Mouse (Mus musculus) right cerebral cortex, postnatal 36 days (tissue): Measurements from ENCODE around the gene Olfr524.

Source experiments
- DNase-seq, 2 experiments: peaks; one replicate each; pipeline ENCODE4 v3.0.0; 2022; ENCODE audit warnings: low spot score in 2 of 2, mixed read lengths in 1 of 2

The Olfr524 gene

DNA sequence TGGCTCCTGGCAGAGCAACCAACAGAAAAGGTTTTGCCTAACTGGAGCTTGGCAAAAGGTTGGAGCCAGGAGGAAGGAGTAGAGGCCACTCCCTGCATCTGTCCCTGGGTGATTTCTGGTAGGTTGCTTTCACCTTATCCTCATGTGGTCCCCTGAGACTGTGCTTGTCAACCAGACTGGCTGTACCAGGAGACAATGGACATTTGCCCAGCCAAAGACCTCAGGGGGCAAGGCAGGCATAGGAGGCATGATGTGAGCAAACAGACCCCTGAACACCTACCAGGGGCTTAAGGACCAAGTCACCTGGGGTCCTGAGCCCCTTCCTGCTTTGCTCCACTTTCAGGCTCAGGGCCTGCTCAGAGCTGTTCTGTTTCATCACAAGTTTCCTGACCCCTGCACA is at the start of gene Olfr524:
TSS of gene Olfr524 (minus strand) at position 101 of the 400 bp plus-strand sequence.
- no peak for DNase-seq

GRCm38 (mm10) chr7:140253780-140254299 is 48.1 kb upstream of the Olfr524 start:
- DNase-seq: no peak

GRCm38 (mm10) chr7:140247216-140247615 is 41.5 kb upstream of the Olfr524 start, which contains the start of gene 5830411N06Rik:
Gene 5830411N06Rik, plus strand, starts transcription at chr7:140247284.
- no peak for DNase-seq

GRCm38 (mm10) chr7:140233696-140234095 is 27.9 kb upstream of the Olfr524 start:
- DNase-seq: no peak

DNA sequence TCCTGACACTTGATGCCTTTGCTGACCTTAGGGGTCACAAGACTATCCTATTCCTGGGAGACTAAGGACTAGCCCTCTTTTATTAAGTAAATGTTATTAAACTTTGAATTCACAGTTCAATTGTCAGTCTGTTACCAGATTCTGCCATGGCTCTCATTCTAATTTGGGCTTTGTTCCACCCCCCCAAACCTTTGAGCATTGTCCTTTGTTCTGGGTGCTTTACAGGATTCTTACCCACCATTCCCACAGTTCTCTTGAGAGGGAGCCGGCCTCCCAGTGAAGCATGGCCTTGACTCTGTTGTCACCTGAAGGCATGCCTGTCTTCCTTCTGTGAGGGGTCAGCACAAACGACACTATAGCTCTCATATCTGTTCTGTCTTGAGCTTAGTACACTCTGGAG is 25.3 kb upstream of the Olfr524 start:
- no peak for DNase-seq

DNA sequence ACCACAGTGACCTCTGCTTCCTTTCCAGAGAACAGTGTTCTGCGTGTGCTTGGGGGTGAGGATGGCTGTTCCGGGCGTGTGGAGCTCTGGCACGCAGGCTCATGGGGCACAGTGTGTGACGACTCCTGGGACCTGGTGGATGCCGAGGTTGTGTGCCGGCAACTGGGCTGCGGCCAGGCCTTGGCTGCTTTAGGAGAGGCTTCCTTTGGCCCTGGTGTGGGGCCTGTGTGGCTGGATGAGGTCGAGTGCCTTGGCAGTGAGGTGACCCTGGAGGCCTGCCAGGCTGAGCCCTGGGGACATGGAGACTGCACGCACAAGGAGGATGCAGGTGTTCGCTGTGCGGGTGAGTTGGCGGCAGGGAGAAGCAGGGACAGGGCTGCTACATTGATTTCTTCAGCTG is 22.7 kb upstream of the Olfr524 start:
- no peak for DNase-seq

DNA sequence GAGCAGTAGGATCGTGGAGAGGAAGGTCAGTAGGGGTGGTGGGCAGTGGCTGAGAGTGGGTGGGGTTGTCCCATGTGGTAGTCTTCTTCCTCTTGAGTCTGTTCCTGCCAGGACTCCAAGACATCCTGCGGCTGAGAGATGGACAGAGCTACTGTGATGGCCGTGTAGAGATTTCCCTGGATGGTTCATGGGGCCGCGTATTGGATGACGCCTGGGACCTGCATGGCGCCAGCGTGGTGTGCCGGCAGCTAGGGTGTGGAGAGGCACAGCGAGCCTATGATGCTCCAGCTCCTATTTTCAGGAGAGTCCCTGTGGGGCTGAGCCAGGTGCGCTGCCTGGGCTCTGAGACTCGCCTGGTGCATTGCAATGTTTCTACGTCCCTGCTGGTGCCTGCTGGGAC is 18.4 kb upstream of the Olfr524 start:
- no peak for DNase-seq

- DNase-seq: no peak
Measured at GRCm38 (mm10) chr7:140220375-140220774, 14.6 kb upstream of the Olfr524 start.

DNA sequence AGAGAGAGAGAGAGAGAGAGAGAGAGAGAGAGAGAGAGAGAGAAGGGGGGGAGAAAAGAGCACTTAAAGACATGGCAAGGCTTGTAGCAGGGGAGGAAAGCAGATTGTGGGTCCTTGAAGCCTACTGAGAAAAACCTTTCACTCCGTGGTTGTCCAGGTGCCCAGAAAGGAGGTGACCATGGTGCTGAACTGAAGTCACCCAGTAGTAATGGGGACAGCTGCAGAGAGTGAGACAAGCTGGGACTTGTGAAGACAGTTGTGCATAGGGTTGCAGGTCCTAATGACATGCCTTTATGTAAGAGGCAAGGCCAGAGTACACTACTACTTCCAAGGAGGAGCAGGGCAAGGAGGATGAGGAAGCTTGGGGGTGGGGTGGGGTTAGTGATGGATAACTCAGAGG is 13.5 kb upstream of the Olfr524 start:
- DNase-seq: no peak

GRCm38 (mm10) chr7:140217967-140218366 is 12.2 kb upstream of the Olfr524 start, which contains the start of gene Cd163l1:
Gene Cd163l1, plus strand, starts transcription at chr7:140218267.
- DNase-seq: no peak

DNA sequence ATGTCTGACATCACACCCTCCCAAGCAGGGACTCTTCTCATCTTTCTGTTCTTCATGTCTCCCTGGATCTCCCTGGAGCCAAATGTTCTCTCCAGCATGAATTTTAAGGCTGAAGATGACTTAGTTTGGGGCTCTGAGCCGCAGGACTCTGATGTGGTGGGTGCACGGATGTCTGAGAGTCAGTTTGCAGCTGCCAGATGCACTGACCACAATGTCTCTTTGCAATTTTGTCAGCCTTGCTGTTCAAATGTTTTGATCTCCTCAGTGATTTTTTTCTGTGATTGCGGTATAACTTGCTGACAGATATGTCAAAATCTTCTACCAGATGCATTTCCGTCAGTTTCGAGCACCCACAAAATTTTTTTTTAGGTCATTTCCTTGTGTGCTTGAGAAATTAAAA is 8.1 kb upstream of the Olfr524 start:
- DNase-seq: no peak

DNA sequence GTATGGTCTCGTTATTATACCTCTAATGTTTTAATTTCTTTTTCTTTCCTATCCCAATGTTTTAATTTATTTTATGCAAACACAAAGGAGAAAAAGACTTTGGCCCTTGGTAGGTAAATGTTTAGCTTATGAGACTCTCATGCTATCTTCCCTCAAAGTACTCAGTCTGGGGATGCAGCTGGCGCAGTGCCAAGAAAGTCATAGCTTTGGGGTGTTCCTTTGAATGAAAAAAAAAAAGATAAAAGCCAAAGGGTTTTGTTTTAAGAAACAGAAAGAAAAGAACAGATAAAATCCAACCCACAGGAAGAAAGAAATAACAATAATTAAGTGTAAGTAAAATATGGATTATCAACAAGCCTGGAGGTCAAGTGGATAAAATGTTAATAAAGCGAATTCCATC is 2.9 kb upstream of the Olfr524 start:
- no peak for DNase-seq

- DNase-seq: no peak
Measured at GRCm38 (mm10) chr7:140208153-140208552, 2.4 kb upstream of the Olfr524 start.

- DNase-seq: no peak
Measured at GRCm38 (mm10) chr7:140206904-140207303, 1.1 kb upstream of the Olfr524 start.

GRCm38 (mm10) chr7:140201090-140201489 is 4.7 kb downstream of the Olfr524 start:
- DNase-seq: no peak

GRCm38 (mm10) chr7:140196002-140196401 is 9.8 kb downstream of the Olfr524 start:
- DNase-seq: no peak

DNA sequence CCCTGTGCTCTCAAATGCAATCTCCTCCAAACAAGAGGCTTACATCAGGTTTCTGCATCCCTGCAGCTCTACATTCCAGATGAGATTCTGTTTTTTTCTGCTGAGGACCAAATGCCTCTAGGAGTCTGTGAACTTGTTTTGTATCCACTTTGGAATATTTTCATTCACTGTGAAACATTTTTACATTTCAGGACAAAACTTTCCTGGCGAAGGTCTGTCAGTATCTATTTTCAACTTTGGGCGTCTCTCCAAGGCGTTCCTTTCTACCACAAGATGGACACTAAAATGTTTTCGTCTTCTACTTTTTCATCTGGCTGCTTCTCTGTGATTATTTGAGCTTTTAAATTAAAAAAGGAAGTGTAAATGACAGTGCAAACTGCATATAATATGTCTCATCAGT is 11.7 kb downstream of the Olfr524 start:
- DNase-seq: peak in 1 of 2 experiments; percentile 9

DNA sequence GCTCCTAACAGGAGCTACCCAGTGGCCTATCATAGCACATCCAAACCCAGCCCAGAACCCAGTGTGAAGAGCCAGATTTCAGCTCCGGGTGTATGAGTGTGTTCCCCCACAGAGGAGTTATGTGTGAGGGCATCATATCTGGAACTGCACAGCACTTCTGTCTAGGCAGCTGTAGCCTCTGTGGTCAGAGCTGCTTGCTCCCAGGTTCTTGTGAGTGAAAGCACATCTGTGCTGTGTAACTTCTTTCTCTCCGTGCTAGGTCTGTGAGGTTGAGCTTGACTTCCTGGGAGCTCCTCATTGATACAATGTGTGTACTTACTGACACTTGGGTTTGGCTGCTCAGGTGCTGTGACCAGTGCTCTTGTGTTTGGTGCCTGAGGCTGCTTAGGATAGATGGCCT is 12.9 kb downstream of the Olfr524 start:
- no peak for DNase-seq

GRCm38 (mm10) chr7:140192445-140192844 is 13.3 kb downstream of the Olfr524 start:
- no peak for DNase-seq

DNA sequence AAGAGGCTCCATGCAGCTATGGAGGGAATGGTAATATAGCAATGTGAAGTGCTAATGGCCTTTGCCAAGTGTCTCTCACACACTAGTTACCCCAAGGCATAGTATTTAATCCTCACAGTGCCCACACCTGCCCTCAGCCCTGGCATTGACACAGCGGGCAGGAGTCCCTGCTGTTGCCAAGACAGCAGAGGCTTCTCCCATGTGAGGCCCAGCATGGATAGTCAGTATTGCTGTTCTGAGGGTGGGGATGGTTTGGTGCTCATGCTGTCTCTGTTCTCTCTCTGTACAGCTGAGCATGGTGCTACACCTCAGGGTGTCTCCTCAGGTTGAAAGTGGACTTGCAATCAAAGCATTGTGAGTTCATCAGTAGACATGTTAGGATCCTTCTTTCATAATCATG is 15.3 kb downstream of the Olfr524 start:
- DNase-seq: no peak

DNA sequence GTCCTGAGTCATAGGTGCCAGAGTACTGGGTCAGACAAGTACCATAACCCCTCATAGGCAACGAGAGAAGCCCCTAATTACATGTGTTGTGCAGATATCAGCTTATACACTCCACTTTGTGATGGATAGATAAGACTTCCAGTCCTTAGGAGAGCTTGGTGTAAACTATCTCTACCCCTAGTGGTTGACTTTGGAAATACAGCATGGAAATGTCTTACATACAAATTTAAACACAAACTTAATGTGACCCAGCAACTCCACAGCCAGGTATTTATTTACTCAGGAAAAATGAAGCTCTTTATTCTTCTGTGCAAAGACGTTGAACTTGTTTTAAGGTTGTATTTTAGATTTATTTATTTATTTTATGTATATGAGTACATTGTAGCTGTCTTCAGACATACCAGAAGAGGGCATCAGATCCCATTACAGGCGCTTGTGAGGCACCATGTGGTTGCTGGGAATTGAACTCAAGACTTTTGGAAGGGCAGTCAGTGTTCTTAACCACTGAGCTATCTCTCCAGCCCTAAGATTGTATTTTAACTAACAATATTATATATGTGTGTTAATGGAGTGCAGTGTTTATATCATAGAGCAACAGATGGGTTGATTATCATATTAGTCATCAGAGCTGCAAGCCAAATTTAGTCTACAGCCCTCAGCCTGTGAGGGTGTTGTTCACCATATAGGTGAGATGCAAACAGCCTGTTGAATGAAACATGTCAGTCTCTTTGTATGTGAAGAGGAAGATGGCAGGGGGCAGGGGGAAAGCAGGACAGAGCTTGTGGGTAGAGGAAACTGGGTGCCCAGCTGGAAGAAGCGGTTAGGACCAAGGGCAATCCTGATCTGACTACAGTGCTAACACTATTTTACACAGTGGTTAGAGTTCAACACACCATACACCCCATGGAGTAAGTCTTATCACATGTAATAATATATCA is 17.1 kb downstream of the Olfr524 start:
- no peak for DNase-seq

- DNase-seq: no peak
Measured at GRCm38 (mm10) chr7:140187721-140188390, 17.9 kb downstream of the Olfr524 start.
